Mouse (Mus musculus): Measurements from ENCODE around the gene Lifr. TPM values are rescaled to one million over a fixed set of nuclear protein-coding genes. Genes with fewer than 3 reads are reported as not detected.

The Lifr gene
- total RNA-seq, 2 experiments from 2014 or later: 64.6 to 75.2 TPM

DNA sequence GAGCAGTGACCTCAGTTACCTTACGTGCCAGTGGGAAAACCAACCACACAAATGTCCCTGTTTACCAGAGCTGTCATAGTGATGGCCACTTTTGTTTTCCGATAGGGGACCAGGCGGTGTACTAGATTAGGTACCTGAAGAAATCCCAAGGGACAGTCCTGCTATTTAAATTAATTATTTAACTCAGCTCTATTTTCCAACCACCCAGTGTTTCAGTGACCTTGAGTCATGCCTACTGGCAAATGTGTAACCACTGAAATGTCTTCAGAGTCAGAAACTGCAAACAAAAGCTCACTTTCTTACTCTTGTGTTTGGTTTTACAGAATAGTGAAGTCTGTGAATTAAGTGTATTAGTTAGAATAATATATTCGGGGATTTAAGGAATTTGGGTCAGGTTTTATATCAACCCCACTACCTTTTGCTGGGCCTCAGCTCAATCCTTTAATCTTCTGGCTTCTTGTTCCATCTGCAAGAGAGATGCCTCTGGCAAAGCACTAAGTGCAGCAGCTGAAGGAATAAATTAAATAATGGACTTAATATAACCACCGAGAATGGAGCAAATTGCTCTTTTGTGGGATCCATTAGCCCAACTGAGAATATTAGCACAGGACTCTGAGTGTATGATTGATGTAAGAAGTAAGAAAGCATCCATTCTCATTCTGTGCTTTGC is 33.5 kb downstream of the Lifr start:
- DNase-seq (ENCODE audit: low spot score in 2 of 2): no peak

- DNase-seq (ENCODE audit: low spot score in 2 of 2): no peak
Observed at GRCm38 (mm10) chr15:7126171-7126570, 35.8 kb downstream of the Lifr start.

DNA sequence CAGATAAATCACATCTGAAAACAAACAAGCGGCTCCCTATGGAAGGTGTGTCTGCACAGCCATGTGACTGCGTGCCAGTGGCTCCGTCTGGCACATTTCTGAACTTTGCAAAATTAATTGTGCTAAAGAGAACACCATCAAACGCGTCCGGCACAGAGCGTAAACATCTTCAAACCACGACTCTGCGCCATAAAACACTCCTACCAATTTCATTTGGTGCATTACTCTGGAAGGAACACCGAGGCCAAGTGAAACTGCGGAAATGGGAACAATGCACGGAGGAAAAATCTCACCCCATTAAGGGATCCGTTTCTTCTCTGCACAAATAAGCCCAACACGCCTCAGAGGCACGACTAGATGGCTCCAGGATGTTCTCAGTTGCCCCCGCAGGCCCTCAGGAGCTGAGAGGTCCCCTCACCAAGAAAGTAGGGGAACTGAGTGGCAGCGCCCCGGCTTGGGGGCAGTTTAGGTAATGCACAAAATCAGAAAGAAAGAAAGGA is 38.3 kb downstream of the Lifr start:
- peak in 1 of 2 experiments; percentile 27 for DNase-seq (ENCODE audit: low spot score in 2 of 2)

- DNase-seq (ENCODE audit: low spot score in 2 of 2): peak; percentile 81
Observed at GRCm38 (mm10) chr15:7129127-7129943, 38.9 kb downstream of the Lifr start.

DNA sequence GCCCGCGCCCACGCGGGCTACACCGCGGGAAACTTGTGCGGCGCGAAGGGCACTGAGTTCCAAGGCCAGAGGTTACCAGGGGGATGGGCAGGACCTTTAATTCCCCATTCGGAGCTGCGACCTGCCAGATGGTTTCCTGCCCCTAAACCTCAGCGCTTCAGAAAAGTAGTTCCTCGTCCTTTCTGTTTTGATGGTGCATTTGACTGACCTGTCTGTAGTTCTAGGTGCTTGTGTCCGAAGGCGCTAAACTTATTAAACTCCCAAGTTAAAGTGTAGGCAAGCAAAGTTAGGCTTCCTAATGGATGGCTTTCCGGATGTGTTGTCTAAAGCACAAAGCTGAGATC is 39.5 kb downstream of the Lifr start:
- DNase-seq (ENCODE audit: low spot score in 2 of 2): no peak

DNA sequence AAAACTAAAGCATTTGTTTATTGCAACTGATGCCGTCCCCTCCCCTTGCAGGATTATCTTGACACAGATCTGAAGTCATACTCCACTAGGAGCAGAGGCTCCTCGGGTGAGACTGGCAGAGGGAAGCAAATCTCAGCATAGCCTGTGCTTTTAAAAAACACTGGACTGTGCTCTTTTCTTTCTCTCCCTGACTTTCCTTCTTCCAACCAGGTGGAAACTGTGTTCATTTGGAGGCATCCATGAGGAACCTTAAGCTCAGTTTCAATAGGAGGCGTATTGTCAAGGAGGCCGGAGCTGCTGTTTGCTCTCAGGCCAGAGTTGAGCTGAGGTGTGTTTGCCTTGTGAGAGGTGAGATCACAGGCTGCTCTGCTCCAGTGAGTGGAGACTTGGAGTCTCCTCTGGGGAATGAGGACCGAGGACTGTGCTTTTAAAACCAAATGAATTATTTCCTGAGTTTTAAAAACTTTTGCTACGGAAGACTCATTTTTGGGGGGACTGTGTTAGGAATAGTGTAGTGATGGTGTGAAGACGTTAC is 40.3 kb downstream of the Lifr start:
- DNase-seq (ENCODE audit: low spot score in 2 of 2): no peak

DNA sequence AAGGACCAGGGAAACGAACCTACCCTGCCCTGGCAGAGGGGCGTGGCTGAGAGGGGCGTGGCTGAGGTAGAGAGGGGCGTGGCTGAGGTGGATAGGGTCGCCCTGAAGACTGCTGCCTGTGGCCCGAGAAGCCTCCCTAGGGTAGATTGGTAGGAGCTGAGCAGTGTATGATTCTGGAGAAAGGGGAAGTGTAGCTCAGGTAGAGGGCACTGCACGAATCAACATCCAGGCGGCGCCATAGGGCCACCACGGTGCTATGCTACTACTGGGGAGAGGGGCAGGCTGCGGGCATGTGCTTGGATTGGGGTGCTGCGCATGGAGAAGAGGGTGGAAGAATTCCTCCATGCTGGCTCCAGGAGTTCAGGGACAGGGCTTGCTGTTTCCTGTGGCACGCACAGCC is 42.3 kb downstream of the Lifr start:
- no peak for DNase-seq (ENCODE audit: low spot score in 2 of 2)

DNA sequence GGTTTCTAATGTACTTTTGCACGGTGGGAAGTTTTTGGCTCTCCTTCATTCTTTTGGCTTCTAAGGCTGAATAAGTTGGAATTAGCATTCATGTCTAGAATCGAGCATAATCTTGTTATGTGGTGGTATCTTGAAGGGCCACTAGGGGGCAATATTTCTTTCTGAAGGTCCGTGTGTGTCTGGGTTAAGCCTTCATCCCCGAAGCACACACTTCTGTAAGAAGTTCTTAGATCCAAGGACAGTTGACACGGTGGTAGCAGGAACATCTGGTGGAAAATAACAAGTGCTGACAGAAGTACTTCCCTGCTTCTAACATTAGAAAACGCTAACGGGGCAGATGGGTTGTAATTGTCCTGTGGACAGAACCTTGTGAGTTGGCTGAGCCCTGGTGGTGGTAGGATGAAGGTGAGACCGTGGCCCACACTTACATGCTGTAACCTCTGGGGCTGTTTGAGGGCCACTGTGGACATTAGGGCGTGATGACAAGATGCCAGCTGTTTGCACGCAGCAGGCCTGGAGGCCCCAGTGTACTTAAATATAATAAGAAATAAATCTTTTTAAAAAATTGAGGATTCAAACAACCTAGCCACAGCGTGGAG is 44.1 kb downstream of the Lifr start:
- DNase-seq (ENCODE audit: low spot score in 2 of 2): no peak

DNA sequence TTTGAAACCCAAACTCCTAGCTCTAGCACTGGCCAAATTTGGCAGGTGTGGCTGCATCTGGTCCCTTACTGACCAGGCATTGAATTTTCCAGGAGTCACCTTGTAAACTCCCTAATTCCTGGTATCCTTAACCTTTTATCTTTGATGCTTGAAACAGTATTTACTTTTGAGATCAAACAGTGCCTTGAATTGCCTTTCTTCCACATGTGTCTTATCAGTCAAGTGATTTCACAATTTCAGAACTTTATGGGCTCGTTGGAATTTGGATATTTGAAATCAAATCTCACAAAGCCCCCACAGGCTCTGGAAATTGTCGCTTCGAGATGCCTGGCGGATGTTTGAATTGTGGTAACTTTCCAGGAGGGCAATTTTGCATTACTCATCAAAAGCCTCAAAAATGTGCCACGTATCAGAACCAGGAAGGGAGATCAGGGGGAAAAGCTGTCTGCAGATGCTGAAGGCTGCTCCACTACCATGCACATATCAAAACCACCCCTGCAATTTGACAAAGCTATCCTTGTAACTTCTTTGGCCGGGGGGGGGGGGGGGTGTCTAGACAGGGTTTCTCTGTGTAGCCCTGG is 45.7 kb downstream of the Lifr start:
- DNase-seq (ENCODE audit: low spot score in 2 of 2): no peak

DNA sequence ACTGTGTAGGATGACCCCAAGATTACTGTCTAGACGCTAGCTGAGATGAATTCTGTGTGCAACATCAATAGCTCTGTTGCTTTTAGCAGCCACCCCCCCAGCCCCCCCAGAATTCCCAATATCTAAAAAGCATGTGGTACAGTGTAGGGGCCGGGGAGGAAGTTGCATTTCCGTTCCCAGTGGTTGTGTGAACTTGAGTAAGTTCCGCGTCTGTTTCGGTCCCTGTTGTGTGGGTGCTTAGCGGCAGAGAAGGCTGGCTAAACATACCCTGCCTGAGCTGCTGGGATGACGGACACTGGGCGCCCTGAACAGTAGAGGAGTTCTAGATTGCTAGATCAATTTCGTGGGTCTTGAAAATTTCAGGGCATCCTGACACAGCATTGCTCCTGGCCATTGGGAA is 46.5 kb downstream of the Lifr start:
- DNase-seq (ENCODE audit: low spot score in 2 of 2): no peak

- no peak for DNase-seq (ENCODE audit: low spot score in 2 of 2)
Observed at GRCm38 (mm10) chr15:7137607-7138006, 47.2 kb downstream of the Lifr start.

GRCm38 (mm10) chr15:7138471-7138870 is 48.1 kb downstream of the Lifr start:
- DNase-seq (ENCODE audit: low spot score in 2 of 2): no peak

- DNase-seq (ENCODE audit: low spot score in 2 of 2): no peak
Observed at GRCm38 (mm10) chr15:7140322-7140721, 49.9 kb downstream of the Lifr start.

- no peak for DNase-seq (ENCODE audit: low spot score in 2 of 2)
Observed at GRCm38 (mm10) chr15:7141246-7141645, 50.8 kb downstream of the Lifr start.

DNA sequence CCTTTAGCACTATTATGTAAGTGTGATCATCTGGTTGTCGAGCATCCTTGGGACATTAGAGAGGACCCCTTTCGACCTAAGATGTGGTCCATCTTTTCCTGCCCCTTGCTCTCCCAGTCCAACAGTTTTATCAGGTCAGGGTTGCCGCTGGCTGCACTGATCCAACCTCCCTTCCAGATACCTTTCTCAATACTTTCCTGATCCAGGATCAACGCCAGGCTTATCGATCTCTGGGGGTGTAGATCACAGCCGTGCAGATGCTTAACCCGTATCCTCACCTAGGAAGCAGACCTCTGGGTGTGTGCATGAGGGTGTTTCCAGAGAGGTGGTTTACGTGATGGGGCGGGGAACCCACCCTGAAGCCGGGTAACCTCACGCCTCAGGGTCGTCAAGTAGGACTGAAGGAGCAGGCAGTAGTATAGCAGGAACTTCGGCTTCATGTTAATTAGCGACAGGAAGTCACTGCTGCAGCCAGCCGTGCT is 53.3 kb downstream of the Lifr start:
- no peak for DNase-seq (ENCODE audit: low spot score in 2 of 2)

DNA sequence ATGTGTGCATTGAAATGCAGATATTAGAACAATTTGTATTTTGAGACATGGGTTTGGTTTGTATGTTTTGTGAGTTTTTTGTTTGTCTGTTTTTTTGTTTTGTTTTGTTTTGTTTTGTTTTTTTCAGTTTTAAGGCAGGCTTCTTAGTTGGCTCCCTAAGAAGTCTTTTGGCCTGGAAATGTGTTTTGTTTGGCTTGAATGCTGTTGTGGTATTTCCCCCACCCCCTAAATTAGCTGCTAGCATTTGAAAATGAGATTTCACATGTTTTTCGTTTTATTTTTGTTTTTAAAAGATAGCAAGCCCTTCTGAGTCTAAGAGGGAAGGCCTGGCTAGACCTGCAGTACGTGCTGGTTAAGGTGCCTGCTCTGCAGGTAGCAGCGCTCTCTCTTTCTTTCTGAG is 54.1 kb downstream of the Lifr start:
- no peak for DNase-seq (ENCODE audit: low spot score in 2 of 2)

DNA sequence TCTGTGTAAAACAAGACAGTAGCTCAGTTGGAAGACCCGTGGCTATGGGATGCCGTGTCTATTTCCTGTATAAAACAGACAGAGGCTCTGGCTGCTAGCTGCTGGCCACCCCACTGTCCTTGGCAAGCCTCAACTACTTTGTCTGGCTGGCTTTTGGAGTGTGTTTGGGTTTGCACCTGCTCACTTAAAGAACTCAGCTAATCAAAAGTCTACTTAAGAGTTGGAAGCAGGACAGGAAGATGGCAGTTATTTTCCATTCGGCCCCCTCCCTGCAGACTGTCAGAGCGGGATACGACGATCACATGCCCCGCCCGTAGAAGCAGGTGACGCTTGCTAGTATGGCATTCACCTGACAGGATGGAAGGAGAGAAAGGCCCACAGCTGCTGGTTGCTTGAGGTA is 54.5 kb downstream of the Lifr start:
- no peak for DNase-seq (ENCODE audit: low spot score in 2 of 2)

DNA sequence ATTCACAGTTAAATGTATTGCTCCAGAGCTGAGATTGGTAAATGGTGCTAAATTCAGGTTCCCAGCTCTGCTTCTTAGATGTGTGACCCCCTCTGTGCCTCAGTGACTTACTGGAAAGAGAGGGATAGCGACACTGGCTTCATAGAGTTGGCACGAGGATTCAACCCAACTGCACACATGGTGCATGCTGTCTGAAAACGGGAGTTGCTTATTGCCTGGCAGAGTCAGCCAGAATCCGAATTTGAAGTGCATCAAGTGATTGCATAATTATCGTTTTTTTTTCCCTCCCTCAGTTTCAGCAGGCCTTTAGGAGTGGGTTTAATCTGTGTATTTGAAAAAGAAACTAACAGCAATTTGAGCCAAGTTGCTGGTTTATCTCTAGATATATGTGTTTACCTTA is 55.1 kb downstream of the Lifr start:
- DNase-seq (ENCODE audit: low spot score in 2 of 2): no peak

- no peak for DNase-seq (ENCODE audit: low spot score in 2 of 2)
Observed at GRCm38 (mm10) chr15:7146529-7146928, 56.1 kb downstream of the Lifr start.

DNA sequence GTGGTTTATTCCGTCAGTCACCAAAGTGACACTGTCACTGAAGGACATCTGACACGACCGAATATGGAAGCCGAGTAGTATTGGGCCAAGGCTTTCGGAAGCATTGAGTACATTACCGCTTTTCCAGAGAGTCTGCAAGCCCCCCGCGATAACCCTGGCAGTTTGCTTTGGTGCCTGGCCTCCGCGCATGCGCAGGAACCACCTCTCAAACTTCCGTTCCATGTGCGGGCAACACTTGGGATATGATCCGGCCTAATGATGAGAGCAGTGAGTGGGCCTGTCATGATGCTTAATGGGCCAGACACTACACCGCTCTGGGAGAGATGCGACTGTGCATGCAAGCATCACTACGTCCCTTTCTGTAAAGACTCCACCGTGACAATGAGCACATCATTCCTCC is 59.4 kb downstream of the Lifr start:
- no peak for DNase-seq (ENCODE audit: low spot score in 2 of 2)

GRCm38 (mm10) chr15:7150591-7150990 is 60.2 kb downstream of the Lifr start:
- DNase-seq (ENCODE audit: low spot score in 2 of 2): no peak
